Mouse (Mus musculus) CD4-positive helper T cell, adult 2 months (primary cell): ENCODE measurements at regions not wholly inside any gene's neighbourhood (a gene's known extent, or its start where the extent isn't known, plus 50 kb on each side); places are given as distances from the start of the nearest gene placed in this dataset.

Source experiments
- DNase-seq: peaks from one replicate; pipeline ENCODE4 v3.0.0-alpha.2; 2012; ENCODE audit warnings: low read depth, missing footprints, low spot score

GRCm38 (mm10) chr13:6255728-6256496, 292.0 kb upstream of the Pitrm1 start:
- no peak for DNase-seq

- DNase-seq: no peak
Observed at GRCm38 (mm10) chr13:6258456-6258855, 289.5 kb upstream of the Pitrm1 start.

DNA sequence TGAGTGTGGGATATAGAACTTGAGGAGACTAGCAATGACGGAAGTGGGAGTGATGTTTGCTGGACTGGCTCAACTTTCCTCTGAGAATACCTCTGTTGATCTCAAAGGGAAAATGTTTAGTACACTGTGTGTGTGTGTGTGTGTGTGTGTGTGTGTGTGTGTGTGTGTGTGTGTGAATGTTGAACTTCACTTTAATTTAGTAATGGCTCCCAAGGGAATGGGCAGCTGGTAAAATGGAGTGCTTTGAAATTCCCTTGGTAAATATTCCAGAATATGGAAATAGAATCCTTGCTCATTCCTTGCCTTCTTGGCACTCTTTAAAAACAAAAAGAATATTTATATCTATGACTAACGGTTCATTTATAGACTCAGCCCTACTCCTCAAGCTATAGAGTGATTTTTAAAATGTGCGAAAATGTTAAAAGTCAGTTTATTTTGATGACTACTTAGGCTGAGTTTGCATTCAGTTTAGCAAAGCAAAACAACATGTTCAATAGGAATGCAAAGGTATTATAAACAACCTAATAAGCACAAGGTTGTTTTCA, 287.6 kb upstream of the Pitrm1 start:
- DNase-seq: no peak

DNA sequence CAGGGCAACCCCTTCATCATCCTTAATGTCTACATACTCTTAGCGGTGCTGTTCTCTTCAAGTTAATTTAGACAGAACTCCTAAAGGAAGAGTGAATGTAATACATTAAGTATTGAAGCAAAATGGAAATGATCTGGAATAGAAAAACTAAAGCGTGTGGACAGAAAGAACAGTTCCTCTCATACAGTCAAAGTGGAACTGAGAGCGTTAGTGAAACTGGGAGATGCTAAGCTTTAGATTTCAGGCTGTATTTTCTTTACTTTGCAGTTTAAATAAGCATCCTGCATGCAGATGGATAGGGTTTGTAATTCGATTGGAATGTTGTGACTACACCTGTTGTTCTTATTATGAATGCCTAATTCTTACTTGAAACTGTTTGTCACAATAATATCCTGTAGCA, 286.5 kb upstream of the Pitrm1 start:
- DNase-seq: no peak

GRCm38 (mm10) chr13:6270546-6270945, 277.4 kb upstream of the Pitrm1 start:
- DNase-seq: no peak

DNA sequence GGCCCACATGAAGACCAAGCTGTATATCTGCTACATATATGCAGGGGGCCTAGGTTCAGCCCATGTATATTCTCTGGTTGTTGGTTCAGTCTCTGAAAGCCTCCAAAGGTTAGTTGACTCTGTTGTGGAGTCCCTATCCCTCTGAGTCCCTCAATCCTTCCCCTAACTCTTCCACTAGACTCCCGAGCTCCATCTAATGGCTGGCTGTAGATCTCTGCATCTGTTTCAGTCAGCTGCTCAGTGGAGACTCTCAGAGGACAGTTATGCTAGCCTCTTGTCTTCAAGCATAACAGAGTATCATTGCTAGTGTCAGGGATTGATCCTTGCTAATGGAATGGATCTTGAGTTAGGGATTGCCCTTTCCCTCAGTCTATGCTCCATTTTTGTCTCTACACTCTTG, 275.0 kb upstream of the Pitrm1 start:
- no peak for DNase-seq

- no peak for DNase-seq
Observed at GRCm38 (mm10) chr13:6280073-6280472, 267.9 kb upstream of the Pitrm1 start.

DNA sequence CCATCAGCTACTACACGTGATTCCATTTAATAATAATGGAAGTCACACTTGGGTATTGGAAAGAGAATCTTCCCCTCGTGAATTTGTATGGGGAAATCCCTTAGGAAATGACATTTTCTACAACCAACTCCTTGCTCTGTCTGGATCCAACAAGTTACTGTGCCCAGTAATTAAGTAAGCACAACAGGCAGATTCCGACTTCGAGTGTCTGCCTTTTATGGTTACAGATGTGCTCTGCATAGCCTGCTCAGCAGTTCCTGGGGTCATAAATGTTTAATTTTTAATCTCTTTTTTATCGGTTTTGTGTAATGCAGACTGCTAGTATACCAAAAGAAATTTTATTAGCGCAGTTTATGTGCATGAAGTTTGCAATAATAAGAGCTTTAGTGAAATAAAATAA, 259.8 kb upstream of the Pitrm1 start:
- no peak for DNase-seq

- DNase-seq: peak; percentile 4
Observed at GRCm38 (mm10) chr13:6292098-6292497, 255.9 kb upstream of the Pitrm1 start.

DNA sequence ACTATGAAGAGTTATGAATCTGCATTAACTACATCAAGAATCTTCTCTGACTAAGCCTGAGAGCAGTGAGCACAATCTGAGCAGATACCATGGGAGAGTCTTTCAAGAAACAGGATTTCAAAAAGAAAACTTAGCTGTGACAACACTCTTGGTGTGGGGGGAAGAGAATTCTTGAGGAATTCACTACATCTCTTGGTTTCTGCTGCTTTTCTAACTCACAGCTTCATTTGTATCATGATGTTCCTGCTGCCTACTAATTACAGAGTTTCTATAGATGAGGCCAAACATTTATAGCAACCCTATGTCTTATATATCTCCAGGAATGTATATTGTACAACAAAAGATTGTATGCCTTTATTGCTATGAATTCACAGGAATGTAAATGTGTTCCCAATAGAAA, 242.2 kb upstream of the Pitrm1 start:
- DNase-seq: no peak

DNA sequence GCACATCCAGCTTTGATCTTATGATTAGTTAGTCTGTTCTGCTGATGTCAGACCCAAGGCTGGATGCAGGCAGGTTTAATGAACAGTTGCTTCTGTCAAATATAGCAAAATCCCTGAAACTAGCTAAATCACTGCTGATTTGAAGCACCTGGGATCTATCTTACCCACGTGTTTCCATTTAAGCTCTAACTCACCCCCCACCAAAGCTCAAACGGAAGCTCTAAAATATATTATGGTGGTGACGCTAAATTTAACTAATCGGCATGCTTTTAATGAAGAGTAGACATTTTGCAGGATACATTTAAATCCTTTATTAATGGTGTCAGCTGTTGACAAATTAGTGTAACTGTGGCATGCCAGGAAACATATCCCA, 241.3 kb upstream of the Pitrm1 start:
- no peak for DNase-seq

- no peak for DNase-seq
Observed at GRCm38 (mm10) chr13:6306989-6307917, 240.7 kb upstream of the Pitrm1 start.

DNA sequence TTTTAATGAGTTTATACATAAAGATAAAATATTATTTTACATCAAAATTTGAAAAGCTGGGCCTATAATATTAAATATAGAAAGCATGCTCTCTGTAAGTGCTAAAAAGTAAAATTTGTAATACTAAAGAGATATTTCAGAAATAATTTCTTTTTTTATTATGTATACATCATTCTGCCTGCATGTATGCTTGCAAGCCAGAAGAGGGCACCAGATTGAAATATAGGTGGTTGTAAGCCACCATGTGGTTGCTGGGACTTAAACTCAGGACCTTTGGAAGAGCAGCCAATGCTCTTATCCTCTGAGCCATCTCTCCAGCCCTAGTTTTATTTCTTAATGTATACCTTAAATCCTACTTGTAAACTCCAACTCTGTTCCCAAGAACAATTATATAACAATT, 231.7 kb upstream of the Pitrm1 start:
- DNase-seq: no peak

GRCm38 (mm10) chr13:6323948-6324347, 224.0 kb upstream of the Pitrm1 start:
- no peak for DNase-seq

GRCm38 (mm10) chr13:6330320-6330950, 217.5 kb upstream of the Pitrm1 start:
- DNase-seq: no peak

GRCm38 (mm10) chr13:6340157-6340556, 207.8 kb upstream of the Pitrm1 start:
- DNase-seq: no peak

- DNase-seq: no peak
Observed at GRCm38 (mm10) chr13:6341102-6341737, 206.7 kb upstream of the Pitrm1 start.

- DNase-seq: no peak
Observed at GRCm38 (mm10) chr13:6365169-6365568, 182.8 kb upstream of the Pitrm1 start.

GRCm38 (mm10) chr13:6367661-6368060, 180.3 kb upstream of the Pitrm1 start:
- no peak for DNase-seq

DNA sequence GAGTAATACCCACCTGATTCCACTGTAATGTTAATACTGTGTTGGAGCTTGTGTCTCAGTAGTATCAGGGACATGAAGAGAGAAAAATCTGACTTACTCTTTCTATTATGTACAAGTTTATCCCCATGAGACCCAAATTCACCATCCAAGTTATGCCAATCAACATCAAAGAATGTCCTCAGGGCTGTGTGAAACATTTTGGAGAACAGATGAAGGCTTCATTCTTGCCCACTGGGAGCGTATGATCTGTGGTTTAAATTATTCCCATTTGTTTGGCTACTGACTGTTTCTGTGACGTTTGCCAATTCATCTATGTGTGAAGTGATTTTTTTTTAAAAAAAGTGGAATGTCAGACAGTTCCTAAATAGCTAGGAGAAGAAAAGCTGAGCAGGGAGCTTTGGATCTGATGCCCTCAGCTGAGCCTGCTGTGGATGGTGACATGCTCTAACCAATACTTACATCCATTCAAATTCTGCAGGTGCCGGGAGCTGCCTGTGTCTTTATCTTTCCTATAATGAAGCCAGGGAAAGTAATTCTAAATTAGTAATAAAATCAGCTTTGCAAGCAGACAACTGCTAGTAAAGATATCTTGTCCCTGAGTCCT, 173.3 kb upstream of the Pitrm1 start:
- DNase-seq: no peak

GRCm38 (mm10) chr13:6377919-6378318, 170.0 kb upstream of the Pitrm1 start:
- DNase-seq: no peak
